Mouse (Mus musculus): ENCODE results near the gene Vamp2.

DNA sequence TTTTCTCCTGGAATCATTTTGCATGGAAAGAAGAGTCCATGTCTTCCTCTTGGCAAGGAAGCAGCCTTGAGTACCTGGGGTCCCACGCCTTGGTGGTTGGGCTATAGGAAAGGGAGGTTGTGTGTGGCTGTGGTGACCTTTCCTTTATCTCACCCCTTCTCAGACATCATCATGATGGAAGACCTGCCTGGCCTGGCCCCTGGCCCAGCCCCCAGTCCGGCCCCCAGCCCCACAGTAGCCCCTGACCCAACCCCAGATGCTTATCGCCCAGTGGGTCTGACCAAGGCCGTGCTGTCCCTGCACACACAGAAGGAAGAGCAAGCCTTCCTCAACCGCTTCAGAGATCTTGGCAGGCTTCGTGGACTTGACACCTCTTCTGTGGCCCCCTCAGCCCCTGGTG is 16.9 kb downstream of the Vamp2 start:
- no peak for TF ChIP-seq CTCF (IDR thresholded peaks at IDR 0.05; ENCODE audit: low read depth)
- TF ChIP-seq EP300 (optimal IDR thresholded peaks at IDR 0.05): no peak

All from stomach, postnatal 0 days (tissue).